Mouse (Mus musculus) liver, adult 2 months (tissue): ENCODE measurements at regions not wholly inside any gene's neighbourhood (a gene's known extent, or its start where the extent isn't known, plus 50 kb on each side); places are given as distances from the start of the nearest gene placed in this dataset.

ENCODE experiments used
- CTCF ChIP-seq: fragments of 200-500 bp; IDR thresholded peaks from 2 replicates; pipeline ENCODE4 v1.5.1; 2011; ENCODE audit warnings: low read depth, low read length, control low read depth
- POLR2A ChIP-seq: fragments of 200-500 bp; IDR thresholded peaks from 2 replicates; pipeline ENCODE4 v1.6.1; 2011; ENCODE audit warnings: low read length, control low read depth; ENCODE audit not compliant: insufficient read depth; ENCODE audit errors: extremely low read depth

DNA sequence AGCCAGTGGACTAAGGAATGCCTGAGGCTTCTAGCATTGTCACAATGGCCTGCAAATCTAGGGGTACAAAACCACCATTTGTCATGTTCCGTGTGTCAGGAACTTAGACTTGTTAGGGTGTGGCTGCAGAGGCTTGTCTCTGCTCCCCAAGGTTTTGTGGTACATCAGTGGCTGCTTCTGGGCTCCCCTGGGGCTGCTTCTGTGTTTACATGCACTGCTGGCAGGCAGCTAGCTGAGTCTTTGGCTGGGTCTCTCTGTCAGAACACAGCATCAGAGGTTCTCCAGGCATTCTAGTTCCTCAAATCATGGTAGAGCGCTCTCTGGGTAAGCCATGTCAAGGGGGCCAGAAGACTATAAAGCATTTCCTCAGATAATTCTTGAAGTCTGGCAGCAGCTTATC lies 60.3 kb downstream of the Tnp1 start:
- TF ChIP-seq CTCF (no peak), POLR2A (no peak)
